Mouse (Mus musculus) CD4-positive, CD25-positive, alpha-beta regulatory T cell, adult 4 months (primary cell): ENCODE results near the gene Rps6kl1. TPM values are rescaled to one million over a fixed set of nuclear protein-coding genes. Genes with fewer than 3 reads are reported as not detected.

Experiments used
- ATAC-seq: one replicate; pipeline ENCODE4 v1.8.0; 2017
- polyA plus RNA-seq, 2 experiments: library from polyadenylated mRNA; unstranded; fragments of 100-300 nt; shearing (Covaris generic); gene quantifications; one replicate each; pipeline ENCODE4 v1.2.1; 2017

Rps6kl1 gene
- polyA plus RNA-seq, result under 1 TPM; 0.28 to 0.43 TPM

GRCm38 (mm10) chr12:85151002-85151774, at the start of gene Rps6kl1:
Gene Rps6kl1 (minus strand): TSS chr12:85151264.
- peak; percentile 86 for ATAC-seq

DNA sequence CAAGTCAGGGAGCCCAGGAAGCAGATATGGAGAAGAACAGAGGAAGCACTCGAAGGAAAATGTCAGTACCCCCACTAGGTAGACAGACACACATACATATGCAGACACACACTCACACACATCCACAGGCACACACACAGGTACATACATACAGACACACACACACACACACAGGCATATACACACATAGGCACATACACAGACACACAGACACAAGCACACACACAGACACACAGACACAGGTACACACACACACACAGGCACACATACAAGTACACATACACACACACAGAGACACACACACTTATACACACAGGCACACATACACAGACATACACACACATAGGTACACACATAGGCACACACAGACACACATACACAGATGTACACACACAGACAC, 48.9 kb upstream of the Rps6kl1 start:
- no peak for ATAC-seq

GRCm38 (mm10) chr12:85197936-85198335, 46.9 kb upstream of the Rps6kl1 start:
- ATAC-seq, result no peak

GRCm38 (mm10) chr12:85197371-85197770, 46.3 kb upstream of the Rps6kl1 start:
- ATAC-seq, result no peak

DNA sequence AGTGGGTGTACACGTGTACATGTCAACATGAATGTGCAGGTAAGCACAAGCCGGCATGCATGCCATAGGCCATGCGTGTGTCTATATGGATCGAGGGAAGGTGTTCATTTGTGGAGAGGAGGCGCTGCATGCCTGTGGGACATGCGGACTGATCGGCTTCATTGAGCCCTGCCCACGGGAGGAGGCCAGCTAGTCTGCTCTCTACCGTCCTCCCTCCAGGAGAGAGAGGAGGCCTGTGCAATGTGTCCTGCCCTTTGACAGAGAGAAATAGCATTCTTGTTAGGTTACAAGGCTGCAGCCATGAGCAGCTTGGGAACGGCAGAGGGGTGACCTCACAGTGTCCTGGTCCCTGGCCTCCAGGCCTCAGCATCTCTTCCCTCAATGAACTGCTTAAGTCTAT, 45.1 kb upstream of the Rps6kl1 start:
- no peak for ATAC-seq

DNA sequence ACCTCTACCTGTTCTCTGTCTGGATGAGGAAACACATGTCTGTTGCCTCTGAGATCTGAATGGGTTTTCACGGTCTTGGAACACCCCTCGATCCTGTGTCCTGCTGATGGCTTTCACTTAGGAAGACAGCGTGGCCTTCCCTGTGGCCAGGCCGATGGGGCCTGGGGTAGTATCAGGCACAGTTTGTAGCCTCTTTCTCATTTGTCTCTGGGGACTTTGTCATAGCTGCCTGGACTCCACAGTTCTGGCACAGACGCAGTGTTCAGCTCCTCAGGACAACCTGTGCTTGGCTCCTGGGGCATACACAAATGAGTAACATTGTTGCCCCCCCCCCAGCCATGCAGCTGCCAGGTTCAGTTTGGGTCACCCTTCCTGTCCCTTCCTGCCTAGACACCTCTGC, 44.0 kb upstream of the Rps6kl1 start:
- ATAC-seq, result no peak

DNA sequence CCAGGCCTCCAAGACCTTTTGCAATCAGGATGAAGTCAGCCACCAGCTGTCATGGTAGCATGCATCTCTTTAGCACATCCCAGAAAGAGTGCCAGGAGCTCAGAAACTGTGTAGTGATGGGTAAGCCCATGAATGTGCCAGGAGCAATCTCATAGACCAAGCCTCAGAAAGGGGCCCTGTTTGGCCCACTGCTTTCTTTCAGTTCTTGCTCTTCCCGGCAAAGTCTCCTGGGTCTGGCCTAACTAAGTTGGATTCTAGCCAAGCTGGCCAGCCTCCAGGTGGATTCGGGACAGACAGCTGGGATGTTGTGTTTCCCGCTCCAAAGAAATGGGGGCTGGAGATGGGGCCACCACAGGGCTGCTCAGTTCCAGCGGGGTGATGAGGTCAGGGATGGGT, 43.6 kb upstream of the Rps6kl1 start:
- ATAC-seq, result no peak

DNA sequence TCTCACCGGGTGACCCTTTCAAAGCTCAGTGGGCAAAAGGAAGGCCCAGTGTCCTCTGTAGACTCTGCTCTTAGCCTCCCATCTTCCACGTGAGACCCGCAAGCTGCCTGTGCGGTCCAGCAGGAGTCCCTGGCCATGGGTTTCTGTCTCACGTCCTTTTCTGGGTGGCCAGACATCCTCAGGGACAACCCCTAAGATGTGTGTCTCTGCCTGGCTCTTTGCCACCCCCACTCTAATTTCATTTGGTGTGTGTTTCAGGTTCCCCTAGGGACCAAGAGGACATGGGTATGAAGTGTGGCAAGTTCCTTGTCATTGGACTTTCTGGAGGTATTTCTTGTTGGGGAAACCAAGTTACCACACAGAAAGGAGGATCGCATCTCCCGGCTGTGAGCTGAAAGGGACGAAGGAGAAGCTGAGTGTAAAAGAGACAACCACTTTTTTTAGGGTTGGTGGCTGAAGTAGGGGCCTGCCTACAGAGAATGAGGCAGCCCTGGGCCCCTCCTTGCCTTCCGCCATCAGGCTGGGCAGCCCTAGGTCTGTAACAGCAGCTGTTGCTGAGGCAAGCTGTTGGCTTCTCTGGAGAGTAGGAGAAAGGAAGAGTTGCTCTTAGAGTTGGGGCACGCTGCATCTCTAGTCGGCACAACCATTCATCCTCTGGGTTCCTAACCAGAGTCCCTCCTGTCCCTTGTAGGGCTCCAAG, 43.0 kb upstream of the Rps6kl1 start:
- no peak for ATAC-seq

- ATAC-seq, result no peak
Observed at GRCm38 (mm10) chr12:85193146-85193545, 42.1 kb upstream of the Rps6kl1 start.

- no peak for ATAC-seq
Observed at GRCm38 (mm10) chr12:85192461-85193108, 41.5 kb upstream of the Rps6kl1 start.

GRCm38 (mm10) chr12:85190290-85190689, 39.2 kb upstream of the Rps6kl1 start:
- ATAC-seq, result no peak

DNA sequence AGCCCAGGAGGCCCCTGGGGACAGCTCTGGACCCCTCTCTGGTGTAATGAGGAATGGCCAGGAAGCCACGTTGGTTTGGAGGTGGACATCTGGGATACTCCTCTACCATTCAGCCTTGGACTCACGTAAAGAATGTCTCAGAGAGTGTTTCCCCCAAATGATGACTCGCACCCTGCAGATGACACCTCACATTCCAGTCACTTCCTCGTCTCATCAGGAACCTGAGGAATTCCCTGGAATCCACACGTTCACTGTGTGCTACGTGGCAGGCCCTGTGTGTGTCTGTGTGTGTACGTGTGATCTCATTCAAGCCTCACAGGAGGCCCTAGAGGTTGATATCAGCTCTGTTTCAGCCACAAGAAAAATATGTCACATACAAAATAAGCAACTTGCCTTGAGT, 35.3 kb upstream of the Rps6kl1 start:
- no peak for ATAC-seq

DNA sequence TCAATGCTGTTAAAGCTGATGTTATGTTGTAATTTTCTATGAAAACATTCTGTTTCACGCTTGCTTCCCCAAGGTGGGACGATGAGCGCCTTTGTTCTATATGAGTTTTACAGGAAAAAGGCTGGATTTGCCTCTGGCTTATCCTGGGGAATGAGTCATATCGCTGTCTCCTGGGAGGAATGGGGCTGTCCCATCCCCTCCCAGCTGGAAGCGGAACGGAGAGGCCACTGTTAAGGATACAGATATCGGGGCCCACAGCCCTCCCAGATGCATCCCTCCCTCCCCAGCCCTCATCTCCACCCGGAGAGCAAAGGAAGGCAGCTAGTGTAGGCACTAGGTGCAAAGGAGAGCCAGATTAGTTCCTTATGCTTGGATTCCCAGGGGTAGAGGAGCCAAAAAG, 34.7 kb upstream of the Rps6kl1 start:
- no peak for ATAC-seq

DNA sequence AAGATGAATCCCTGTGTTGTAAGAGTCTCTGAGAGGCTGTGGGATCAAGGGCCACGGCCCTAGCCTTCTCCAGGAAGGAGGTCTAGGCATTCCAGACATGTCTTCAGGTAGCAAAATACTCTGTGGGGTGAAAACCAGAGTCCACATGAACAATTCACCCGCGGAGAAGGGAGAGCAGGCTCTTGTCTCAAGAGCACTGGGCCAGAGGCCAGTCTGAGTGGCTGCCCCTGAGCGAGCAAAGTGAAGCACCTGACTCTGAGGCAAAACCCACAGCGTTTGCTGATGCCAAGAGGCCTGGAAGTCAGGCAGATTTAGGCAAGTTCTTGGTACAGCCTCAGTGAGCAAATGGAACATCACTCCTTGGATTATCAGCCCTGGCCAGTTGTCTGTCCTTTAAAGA, 33.1 kb upstream of the Rps6kl1 start:
- no peak for ATAC-seq

DNA sequence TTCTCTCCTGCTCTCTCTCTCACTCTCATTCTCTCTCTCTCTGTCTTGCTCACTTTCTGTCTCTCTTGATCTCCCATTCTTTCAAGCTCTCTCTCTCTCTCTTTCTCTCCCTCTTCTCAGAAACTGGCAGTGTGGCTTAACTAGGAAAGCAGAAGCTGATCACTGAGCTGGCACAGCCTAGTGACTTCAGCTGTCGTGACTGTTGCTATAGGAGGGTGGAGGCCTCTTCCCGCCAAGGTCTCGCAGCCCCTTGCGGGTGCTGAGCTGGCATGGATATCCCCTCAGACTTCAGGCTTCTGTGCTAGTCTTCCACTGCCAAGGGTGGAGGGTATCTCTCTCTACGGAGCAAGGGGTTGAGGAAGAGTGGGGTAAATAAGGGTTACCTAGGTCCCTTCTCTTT, 31.8 kb upstream of the Rps6kl1 start:
- ATAC-seq, result no peak

DNA sequence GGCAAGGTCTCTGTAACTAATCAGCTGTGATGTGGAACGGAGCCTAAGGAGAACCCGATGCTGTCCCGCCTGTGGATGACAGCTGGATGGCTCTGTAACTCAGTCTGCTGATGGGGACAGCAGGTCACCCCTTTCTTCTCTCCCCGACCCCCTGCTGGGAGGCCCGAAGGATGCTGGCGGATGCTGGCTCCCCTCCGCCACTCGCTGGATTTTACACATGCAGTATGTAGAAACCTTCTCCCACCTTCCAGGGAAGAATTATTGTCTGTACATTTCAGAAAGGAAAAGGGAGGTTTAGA, 31.2 kb upstream of the Rps6kl1 start:
- ATAC-seq, result no peak

DNA sequence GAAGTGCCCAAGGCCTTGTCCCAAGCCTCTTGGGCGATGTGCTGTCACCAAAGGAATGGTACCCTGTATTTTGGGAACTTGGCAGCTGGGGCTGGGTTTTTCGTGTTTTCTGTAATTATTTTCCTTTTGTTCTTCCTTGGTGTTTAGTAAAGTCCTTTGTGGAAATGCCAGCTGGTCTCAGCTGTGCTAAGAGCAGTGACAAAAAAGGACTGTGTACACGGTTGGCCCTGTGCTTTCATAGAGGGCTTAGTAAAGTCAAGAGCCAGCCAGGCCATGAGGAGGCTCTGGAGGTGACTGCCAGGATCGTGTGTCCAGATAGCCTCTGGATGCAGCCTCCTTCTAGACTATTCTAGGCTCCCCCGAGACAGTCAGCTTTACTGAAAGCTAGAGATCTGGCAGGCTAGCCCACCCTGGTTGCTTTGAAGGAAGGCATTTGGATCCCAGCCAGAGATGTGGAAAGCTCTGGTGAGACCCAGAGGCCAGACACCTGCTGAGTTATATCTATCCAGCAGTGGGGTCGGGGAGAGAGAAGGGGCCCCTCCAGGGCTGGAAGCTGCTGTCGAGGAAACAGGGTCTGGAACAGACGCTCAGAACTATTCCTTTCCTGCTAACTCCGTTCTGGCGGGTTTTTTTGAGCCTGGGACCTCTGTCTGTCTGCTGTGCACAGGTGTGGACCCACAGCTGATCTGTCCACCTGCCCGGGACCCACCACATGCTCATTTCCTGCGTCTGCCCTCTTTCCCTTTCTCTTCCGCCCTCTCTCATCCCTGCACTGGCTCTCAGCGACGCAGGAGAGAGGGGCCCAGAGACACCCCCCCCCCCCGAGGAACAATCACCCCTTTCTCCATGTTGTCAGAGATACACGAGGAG, 30.6 kb upstream of the Rps6kl1 start:
- ATAC-seq, result no peak

DNA sequence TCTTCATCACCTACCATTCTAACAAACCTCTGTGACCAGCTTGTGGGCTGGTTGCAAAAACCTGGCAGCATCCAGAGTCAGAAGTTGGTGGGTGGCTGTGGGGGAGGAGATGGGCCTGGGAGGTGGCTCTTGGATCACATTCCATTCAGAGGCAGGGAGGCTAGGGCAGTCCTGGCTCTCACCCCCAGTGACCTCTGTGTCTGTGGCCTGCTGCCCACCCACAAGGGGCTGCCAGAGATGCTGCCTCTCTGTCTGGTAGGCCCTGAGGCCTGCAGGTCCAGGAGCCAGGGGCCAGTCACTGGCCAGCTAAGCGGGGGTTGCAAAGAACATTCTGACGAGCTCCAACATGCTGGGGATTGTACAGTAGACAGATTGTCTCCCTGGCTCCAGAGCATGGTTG, 27.2 kb upstream of the Rps6kl1 start:
- no peak for ATAC-seq

DNA sequence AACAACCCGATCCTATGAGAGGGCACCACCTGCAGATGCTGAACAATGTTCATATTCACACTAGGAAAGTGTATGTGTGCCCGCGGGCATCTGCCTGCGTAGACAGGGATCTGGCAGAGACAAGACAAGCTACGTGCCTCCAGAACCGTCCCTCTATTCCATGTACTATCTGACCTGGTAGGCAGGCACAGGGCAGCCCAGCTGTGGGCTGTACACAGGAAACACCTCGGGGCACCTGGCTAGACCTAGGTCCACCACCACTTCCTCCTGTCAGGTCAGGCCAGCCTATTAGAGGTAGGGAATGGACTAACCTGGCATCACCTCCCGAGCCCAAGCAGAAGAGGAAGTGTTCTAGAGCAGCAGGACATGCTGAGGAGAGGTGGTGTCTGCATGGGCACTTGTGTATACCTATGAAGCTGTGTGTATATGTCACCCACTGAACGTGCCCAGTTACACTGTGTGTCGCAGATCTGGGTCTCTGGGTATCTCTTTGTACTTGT, 26.7 kb upstream of the Rps6kl1 start, which contains the start of gene Pgf:
Pgf (minus strand) TSS at position 51 of the 500 bp plus-strand sequence.
- no peak for ATAC-seq

- ATAC-seq, result peak; percentile 86
Observed at GRCm38 (mm10) chr12:85176846-85177523, 25.9 kb upstream of the Rps6kl1 start.

- ATAC-seq, result no peak
Observed at GRCm38 (mm10) chr12:85175926-85176845, 25.1 kb upstream of the Rps6kl1 start.
